Mouse (Mus musculus): Measurements from ENCODE around the gene Uba6.
A peak's percentile ranks its signal among the peaks of the same experiment; 100 is the strongest.

Gene Uba6

GRCm38 (mm10) chr5:86071538-86071937 lies 101.1 kb downstream of the Uba6 start, which contains the start of gene Stap1:
Gene Stap1 (plus strand): TSS chr5:86071746.
- DNase-seq: no peak

- DNase-seq: peak; percentile 19
Measured at GRCm38 (mm10) chr5:86069121-86069520, 103.5 kb downstream of the Uba6 start.

- DNase-seq: no peak
Measured at GRCm38 (mm10) chr5:86068451-86068850, 104.2 kb downstream of the Uba6 start.

GRCm38 (mm10) chr5:86066551-86066929 lies 106.1 kb downstream of the Uba6 start:
- DNase-seq: peak; percentile 90

- no peak for DNase-seq
Measured at GRCm38 (mm10) chr5:86065876-86066550, 106.6 kb downstream of the Uba6 start.

- DNase-seq: peak; percentile 99
Measured at GRCm38 (mm10) chr5:86065101-86065875, 107.3 kb downstream of the Uba6 start, which contains the start of gene Cenpc1. Gene Cenpc1 (minus strand): TSS chr5:86065583.

- DNase-seq: no peak
Measured at GRCm38 (mm10) chr5:86063501-86063900, 109.1 kb downstream of the Uba6 start.
